ENCODE assay signal across 10 mouse cellular contexts in the genomic region with DNA sequence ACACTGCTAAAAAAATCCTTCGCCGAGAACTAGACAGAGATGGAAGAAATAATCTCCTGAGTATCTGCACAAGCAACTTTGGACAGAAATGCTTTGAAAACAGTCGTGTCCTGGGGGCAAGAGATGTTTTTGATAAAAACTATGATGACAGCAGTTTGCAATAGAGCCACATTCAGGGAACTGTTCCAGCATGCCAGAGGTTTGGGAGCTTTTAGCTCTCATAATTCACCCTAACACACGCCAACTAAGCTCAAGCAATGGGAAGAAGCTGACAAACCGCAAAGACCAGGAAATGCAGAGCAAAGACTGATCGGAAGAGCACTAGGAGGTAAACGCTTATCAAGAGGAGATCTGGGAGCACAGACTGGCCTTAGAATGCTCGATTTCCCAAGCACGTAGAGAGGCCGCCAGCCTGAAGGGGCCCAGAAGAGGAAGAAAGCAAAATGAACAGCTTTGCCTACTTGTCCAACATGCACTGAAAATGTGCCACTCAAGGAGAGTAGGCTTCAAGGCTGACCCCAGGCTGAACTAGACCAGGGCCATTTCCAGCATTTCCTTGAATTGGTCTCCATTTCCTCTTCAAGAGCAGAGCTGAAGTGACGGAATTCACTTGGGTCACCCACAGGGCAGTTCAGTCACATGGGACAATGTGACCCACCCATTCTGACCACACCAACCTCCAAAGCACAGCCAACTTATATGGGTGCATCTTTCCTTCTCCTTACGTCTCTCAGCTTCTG.
DNase-seq lines count a peak whose midpoint lies in the region; ATAC-seq and TF ChIP-seq lines count a peak whose summit lies in the region.
"Had no signal": no experiment of that assay in that cellular context is flagged by ENCODE, and none has a peak within 500 bp of the region (broad histone marks: within the 10 kb centered on the region; RNA-seq: fewer than 3 reads in every experiment).

No protein-coding gene starts in this region.

- H3K4me3 ChIP-seq in liver, adult 2 months (ENCODE audit: insufficient read depth, low read depth, low read length), result no peak overlapping the region
- no peak overlapping the region for H3K4me3 ChIP-seq in heart, postnatal 0 days (ENCODE audit: low read depth, low read length)
- no peak overlapping the region for H3K4me3 ChIP-seq in limb, embryonic 15.5 days
- H3K4me3 ChIP-seq: limb, embryonic 13.5 days had no signal

- no peaks in the 10 kb centered on the region for H3K27me3 ChIP-seq in liver, adult 2 months (ENCODE audit: control insufficient read depth, insufficient read depth, low read length)
- H3K27me3 ChIP-seq in heart, postnatal 0 days (ENCODE audit: control insufficient read depth, insufficient read depth, low read length), result no peaks in the 10 kb centered on the region
- peaks cover 7% of the 10 kb centered on the region; the same call in 1 of the 2 replicates for H3K27me3 ChIP-seq in limb, embryonic 15.5 days

- H3K4me1 ChIP-seq in liver, adult 2 months (ENCODE audit: control insufficient read depth, insufficient read depth, low read length), result no peaks in the 10 kb centered on the region
- H3K4me1 ChIP-seq in heart, postnatal 0 days (ENCODE audit: control insufficient read depth, insufficient read depth), result peaks cover 20% of the 10 kb centered on the region
- H3K4me1 ChIP-seq in limb, embryonic 15.5 days, result peaks cover 14% of the 10 kb centered on the region

- peak; percentile 39; the same call in 1 of the 2 replicates for TF ChIP-seq EP300 in heart, postnatal 0 days (IDR thresholded peaks at IDR 0.05; ENCODE audit: low read depth)

- no peaks in the 10 kb centered on the region for H3K79me2 ChIP-seq in liver, adult 2 months (ENCODE audit: control insufficient read depth, insufficient read depth, low read length)

- 66% methylated on average over 12 of the region's 12 CpGs for WGBS in liver, adult 2 months
- WGBS in heart, postnatal 0 days, result 61% methylated on average over 12 of the region's 12 CpGs
- 55% methylated on average over 12 of the region's 12 CpGs for WGBS in limb, embryonic 15.5 days

- no peak overlapping the region for H3K4me2 ChIP-seq in heart, postnatal 0 days (ENCODE audit: low read depth, low read length)
- H3K4me2 ChIP-seq in limb, embryonic 15.5 days, result no peak overlapping the region
- H3K4me2 ChIP-seq: limb, embryonic 13.5 days had no signal

- no peaks in the 10 kb centered on the region for H3K36me3 ChIP-seq in liver, adult 2 months (ENCODE audit: control insufficient read depth, insufficient read depth, low read length)
- H3K36me3 ChIP-seq in heart, postnatal 0 days (replicated peaks; ENCODE audit: control insufficient read depth, insufficient read depth, low read length), result no peaks in the 10 kb centered on the region
- H3K36me3 ChIP-seq in limb, embryonic 15.5 days, result no peaks in the 10 kb centered on the region
- H3K36me3 ChIP-seq: G1E; limb, embryonic 13.5 days had no signal

- H3K9ac ChIP-seq in liver, adult 2 months (ENCODE audit: low read depth, low read length), result no peak overlapping the region
- H3K9ac ChIP-seq in heart, postnatal 0 days (replicated peaks; ENCODE audit: low read depth, low read length), result no peak overlapping the region
- H3K9ac ChIP-seq in limb, embryonic 15.5 days, result no peak overlapping the region
- H3K9ac ChIP-seq: limb, embryonic 13.5 days had no signal

- peak; percentile 30; the same call in 1 of the 2 replicates for ATAC-seq in heart, postnatal 0 days (ENCODE audit: insufficient read depth, low read depth)
- no peak for ATAC-seq in limb, embryonic 15.5 days (ENCODE audit: insufficient number of reproducible peaks, low FRiP score, low TSS enrichment, low read depth)

- peak; percentile 15 for DNase-seq in liver, adult 2 months (ENCODE audit: extremely low read depth, low read depth, low spot score)
- DNase-seq in liver, result no peak
- peak; percentile 39 for DNase-seq in heart, postnatal 0 days (ENCODE audit: low spot score)
- no peak for DNase-seq in ovary, postnatal 36 days (ENCODE audit: low spot score)
- no peak for DNase-seq in urinary bladder, postnatal 36 days (ENCODE audit: low spot score in 2 of 2)
- no peak for DNase-seq in right cerebral cortex, postnatal 36 days (ENCODE audit: low spot score in 2 of 2)
- DNase-seq: thymus, postnatal 25 days had no signal

- no peak for TF ChIP-seq POLR2A in liver, adult 2 months (IDR thresholded peaks at IDR 0.05; ENCODE audit: extremely low read depth, insufficient read depth, low read length)

- no peaks in the 10 kb centered on the region for H3K9me3 ChIP-seq in heart, postnatal 0 days (replicated peaks; ENCODE audit: control insufficient read depth, low read length)
- H3K9me3 ChIP-seq in limb, embryonic 15.5 days, result no peaks in the 10 kb centered on the region
- H3K9me3 ChIP-seq: limb, embryonic 13.5 days had no signal

- peak overlapping the region; percentile 41; the same call in 1 of the 2 replicates for H3K27ac ChIP-seq in liver, adult 2 months (replicated peaks; ENCODE audit: insufficient read depth, low read depth, low read length)
- H3K27ac ChIP-seq in heart, postnatal 0 days (ENCODE audit: low read depth), result no peak overlapping the region
- peak overlapping the region; percentile 38; the same call in 1 of the 2 replicates for H3K27ac ChIP-seq in limb, embryonic 15.5 days
- H3K27ac ChIP-seq: limb, embryonic 13.5 days had no signal

- TF ChIP-seq CTCF in liver, adult 2 months (IDR thresholded peaks at IDR 0.05; ENCODE audit: low read depth, low read length), result no peak
- no peak for TF ChIP-seq CTCF in heart, postnatal 0 days (IDR thresholded peaks at IDR 0.05; ENCODE audit: low read depth)

Comparison
In these comparisons a context has a peak if more than half of its experiments do, and no peak if none do; other contexts are left out.
1. DNase-seq: peak in liver, adult 2 months (single experiment) and heart, postnatal 0 days (single experiment); none in liver (single experiment), ovary, postnatal 36 days (single experiment), urinary bladder, postnatal 36 days (0 of 2) and right cerebral cortex, postnatal 36 days (0 of 2).